Mouse (Mus musculus) spleen, adult 2 months (tissue): ENCODE results near the gene Ccdc8.

Experiments
- CTCF ChIP-seq: fragments of 200-500 bp; IDR thresholded peaks from 2 replicates; pipeline ENCODE4 v1.5.1; 2011; ENCODE audit warnings: mild to moderate bottlenecking, inconsistent platforms; ENCODE audit not compliant: insufficient read depth, insufficient read length, insufficient replicate concordance; ENCODE audit errors: extremely low read depth
- POLR2A ChIP-seq: fragments of 200-500 bp; IDR thresholded peaks from 2 replicates; pipeline ENCODE4 v1.6.1; 2011; ENCODE audit warnings: low read depth, low read length, inconsistent platforms

GRCm38 (mm10) chr7:16991681-16992450 lies 642 bp upstream of the Ccdc8 start:
- TF ChIP-seq CTCF = no peak
- TF ChIP-seq POLR2A = no peak
